Mouse (Mus musculus): ENCODE results near the gene Flg2.

- TF ChIP-seq CTCF (conservative IDR thresholded peaks at IDR 0.05; ENCODE audit: low read length): no peak
- no peak for TF ChIP-seq NANOG (IDR thresholded peaks at IDR 0.05; ENCODE audit: borderline replicate concordance, low read length)
Observed at GRCm38 (mm10) chr3:93162502-93162901, 34.6 kb upstream of the Flg2 start.
